Mouse (Mus musculus) small intestine, adult 2 months (tissue): ENCODE results near the gene Hlcs. TPM values are rescaled to one million over a fixed set of nuclear protein-coding genes. Genes with fewer than 3 reads are reported as not detected.

Source experiments
- H3K27ac ChIP-seq: fragments of 200-500 bp; 2 replicates; pipeline ENCODE4 v1.5.1; 2012; ENCODE audit warnings: low read depth, low read length, control low read depth, inconsistent platforms; ENCODE audit not compliant: insufficient read depth
- H3K27me3 ChIP-seq: fragments of 200-500 bp; 2 replicates; pipeline ENCODE4 v1.6.1; 2012; ENCODE audit warnings: mild to moderate bottlenecking, moderate library complexity, low read length, inconsistent platforms; ENCODE audit not compliant: control insufficient read depth, insufficient read depth
- H3K36me3 ChIP-seq: fragments of 200-500 bp; 2 replicates; pipeline ENCODE4 v1.6.1; 2012; ENCODE audit warnings: mild to moderate bottlenecking, low read length, control low read depth, inconsistent platforms; ENCODE audit not compliant: control insufficient read depth, insufficient read depth
- H3K4me1 ChIP-seq: fragments of 200-500 bp; 2 replicates; pipeline ENCODE4 v1.6.1; 2012; ENCODE audit warnings: low read length, inconsistent platforms, mixed read lengths; ENCODE audit not compliant: control insufficient read depth, insufficient read depth, insufficient read length
- H3K4me3 ChIP-seq: fragments of 200-500 bp; 2 replicates; pipeline ENCODE4 v1.5.1; 2012; ENCODE audit warnings: low read depth, mild to moderate bottlenecking, control low read depth, inconsistent platforms, low read length, moderate library complexity
- CTCF ChIP-seq: fragments of 200-500 bp; IDR thresholded peaks from 2 replicates; pipeline ENCODE4 v1.5.1; 2012; ENCODE audit warnings: low read depth, mild to moderate bottlenecking, control low read depth, inconsistent platforms, low read length, moderate library complexity, mixed read lengths; ENCODE audit not compliant: insufficient replicate concordance, insufficient read length; ENCODE audit errors: extremely low read depth
- POLR2A ChIP-seq: fragments of 200-500 bp; IDR thresholded peaks from 2 replicates; pipeline ENCODE4 v1.6.1; 2012; ENCODE audit warnings: low read depth, mild to moderate bottlenecking, control low read depth, inconsistent platforms, low read length, moderate library complexity
- WGBS: fragments of 180-500 bp; shearing (Covaris S2); methylation state at CpG from one replicate; pipeline ENCODE4 v1.1.7; 2018; 5-methylcytosine and 5-hydroxymethylcytosine counted together
- polyA plus RNA-seq: library from polyadenylated mRNA; depleted of rRNA; stranded (reverse); fragments of >200 nt; gene quantifications from 2 replicates; pipeline ENCODE4 v1.2.3, GENCODE M21; 2012

Hlcs gene
- polyA plus RNA-seq, 1 experiment, result 3.2 TPM

GRCm38 (mm10) chr16:94163051-94163450 lies 150.3 kb downstream of the Hlcs start:
- 73% methylated on average over 11 of the region's 11 CpGs for WGBS

GRCm38 (mm10) chr16:94162000-94162399 lies 151.4 kb downstream of the Hlcs start:
- no peaks in the 10 kb centered on the region for H3K27me3 ChIP-seq
- TF ChIP-seq CTCF (no peak), POLR2A (no peak)
- no peaks in the 10 kb centered on the region for H3K36me3 ChIP-seq
- WGBS, result 68% methylated on average over 6 of the region's 6 CpGs
- H3K4me1 ChIP-seq, result no peaks in the 10 kb centered on the region
- H3K27ac ChIP-seq, result no peak overlapping the region
- no peak overlapping the region for H3K4me3 ChIP-seq

More at GRCm38 (mm10) chr16:94163051-94163450, 150.3 kb downstream of the Hlcs start:
- no peak overlapping the region for H3K4me3 ChIP-seq
- no peaks in the 10 kb centered on the region for H3K4me1 ChIP-seq
- no peaks in the 10 kb centered on the region for H3K27me3 ChIP-seq
- no peak overlapping the region for H3K27ac ChIP-seq
- no peak for TF ChIP-seq CTCF
- no peak for TF ChIP-seq POLR2A
- H3K36me3 ChIP-seq, result no peaks in the 10 kb centered on the region

GRCm38 (mm10) chr16:94157819-94158218 lies 155.6 kb downstream of the Hlcs start:
- TF ChIP-seq CTCF, result no peak
- no peak for TF ChIP-seq POLR2A
- WGBS, result 77% methylated on average over 8 of the region's 8 CpGs
- no peaks in the 10 kb centered on the region for H3K36me3 ChIP-seq
- no peak overlapping the region for H3K4me3 ChIP-seq
- H3K4me1 ChIP-seq, result no peaks in the 10 kb centered on the region
- no peaks in the 10 kb centered on the region for H3K27me3 ChIP-seq
- no peak overlapping the region for H3K27ac ChIP-seq

GRCm38 (mm10) chr16:94155041-94155653 lies 158.2 kb downstream of the Hlcs start:
- Histone ChIP-seq H3K27ac (no peak overlapping the region), H3K27me3 (no peaks in the 10 kb centered on the region), H3K4me3 (no peak overlapping the region), H3K4me1 (peaks cover 3% of the 10 kb centered on the region; the same call in 1 of the 2 replicates), H3K36me3 (no peaks in the 10 kb centered on the region)
- TF ChIP-seq CTCF (no peak), POLR2A (no peak)
- WGBS, result 79% methylated on average over 14 of the region's 14 CpGs

GRCm38 (mm10) chr16:94150125-94151103 lies 163.0 kb downstream of the Hlcs start:
- WGBS, result 33% methylated on average over 15 of the region's 15 CpGs
- TF ChIP-seq POLR2A (no peak), CTCF (no peak)
- no peaks in the 10 kb centered on the region for H3K27me3 ChIP-seq
- H3K4me3 ChIP-seq, result no peak overlapping the region
- no peak overlapping the region for H3K27ac ChIP-seq
- H3K36me3 ChIP-seq, result no peaks in the 10 kb centered on the region
- H3K4me1 ChIP-seq, result peaks cover 5% of the 10 kb centered on the region; the same call in 1 of the 2 replicates

GRCm38 (mm10) chr16:94148139-94148538 lies 165.2 kb downstream of the Hlcs start:
- TF ChIP-seq CTCF (no peak), POLR2A (no peak)
- WGBS, result 72% methylated on average over 11 of the region's 11 CpGs

GRCm38 (mm10) chr16:94143325-94143724 lies 170.0 kb downstream of the Hlcs start:
- H3K27ac ChIP-seq, result no peak overlapping the region
- no peaks in the 10 kb centered on the region for H3K27me3 ChIP-seq
- no peak overlapping the region for H3K4me3 ChIP-seq
- no peak for TF ChIP-seq CTCF
- TF ChIP-seq POLR2A, result no peak
- WGBS, result 32% methylated on average over 10 of the region's 10 CpGs
- no peaks in the 10 kb centered on the region for H3K4me1 ChIP-seq
- no peaks in the 10 kb centered on the region for H3K36me3 ChIP-seq

More at GRCm38 (mm10) chr16:94148139-94148538, 165.2 kb downstream of the Hlcs start:
- Histone ChIP-seq H3K4me3 (no peak overlapping the region), H3K27ac (no peak overlapping the region), H3K27me3 (no peaks in the 10 kb centered on the region), H3K36me3 (no peaks in the 10 kb centered on the region), H3K4me1 (peaks cover 5% of the 10 kb centered on the region; the same call in 1 of the 2 replicates)
